8 mouse cellular contexts compared by ENCODE assay signal in genomic region chr17:47925988-47926387, GRCm38 (mm10). TPM values are rescaled to one million over a fixed set of nuclear protein-coding genes. Genes with fewer than 3 reads are reported as not detected.
DNase-seq lines count a peak whose midpoint lies in the region; ATAC-seq and TF ChIP-seq lines count a peak whose summit lies in the region.

No protein-coding gene starts in this region.

- peak overlapping the region; percentile 81 for H3K4me2 ChIP-seq in lung, embryonic 15.5 days
- H3K4me2 ChIP-seq in embryonic facial prominence, embryonic 11.5 days (ENCODE audit: low read depth, low read length), result peak overlapping the region; percentile 93; the same call in 1 of the 2 replicates
- H3K4me2 ChIP-seq in limb, embryonic 11.5 days (ENCODE audit: low read depth, severe bottlenecking), result peak overlapping the region; percentile 92
- peak overlapping the region; percentile 98 for H3K4me2 ChIP-seq in neural tube, embryonic 12.5 days (replicated peaks)

- no peak for TF ChIP-seq POLR2A in lung, adult 2 months (IDR thresholded peaks at IDR 0.05; ENCODE audit: borderline replicate concordance, extremely low read depth, low read depth, low read length)

- H3K27ac ChIP-seq in lung, embryonic 15.5 days, result peak overlapping the region; percentile 99
- H3K27ac ChIP-seq in embryonic facial prominence, embryonic 11.5 days (replicated peaks; ENCODE audit: low read depth, low read length), result no peak overlapping the region
- no peak overlapping the region for H3K27ac ChIP-seq in limb, embryonic 11.5 days (replicated peaks; ENCODE audit: low read depth, low read length)
- H3K27ac ChIP-seq in neural tube, embryonic 12.5 days, result no peak overlapping the region

- peak overlapping the region; percentile 98; the same call in 1 of the 2 replicates for H3K9ac ChIP-seq in lung, embryonic 15.5 days
- H3K9ac ChIP-seq in embryonic facial prominence, embryonic 11.5 days (replicated peaks; ENCODE audit: low read length), result no peak overlapping the region; the same call in 1 of the 2 replicates
- H3K9ac ChIP-seq in limb, embryonic 11.5 days (ENCODE audit: low read length), result no peak overlapping the region
- no peak overlapping the region for H3K9ac ChIP-seq in neural tube, embryonic 12.5 days

- DNase-seq in lung, adult 2 months, result no peak
- no peak for DNase-seq in embryonic facial prominence, embryonic 11.5 days (ENCODE audit: low spot score)
- DNase-seq in limb, embryonic 11.5 days (ENCODE audit: low spot score), result no peak
- no peak for DNase-seq in frontal cortex, postnatal 14 days (ENCODE audit: low spot score in 2 of 2)
- no peak for DNase-seq in gastrocnemius, postnatal 25 days

- H3K4me3 ChIP-seq in lung, embryonic 15.5 days, result peak overlapping the region; percentile 98
- H3K4me3 ChIP-seq in lung, adult 2 months (replicated peaks; ENCODE audit: extremely low read depth, low read depth, low read length), result no peak overlapping the region
- peak overlapping the region; percentile 92; the same call in 1 of the 2 replicates for H3K4me3 ChIP-seq in embryonic facial prominence, embryonic 11.5 days (ENCODE audit: low read depth, low read length)
- no peak overlapping the region for H3K4me3 ChIP-seq in limb, embryonic 11.5 days (ENCODE audit: low read depth, low read length)
- no peak overlapping the region for H3K4me3 ChIP-seq in neural tube, embryonic 12.5 days

- peaks cover 33% of the 10 kb centered on the region for H3K4me1 ChIP-seq in lung, embryonic 15.5 days
- H3K4me1 ChIP-seq in lung, adult 2 months (ENCODE audit: control insufficient read depth, insufficient read depth, low read length), result peaks cover 5% of the 10 kb centered on the region
- peaks cover 5% of the 10 kb centered on the region for H3K4me1 ChIP-seq in embryonic facial prominence, embryonic 11.5 days (ENCODE audit: control insufficient read depth, insufficient read depth, low read length)
- peaks cover 10% of the 10 kb centered on the region for H3K4me1 ChIP-seq in limb, embryonic 11.5 days (ENCODE audit: control insufficient read depth, insufficient read depth, low read length)
- H3K4me1 ChIP-seq in neural tube, embryonic 12.5 days, result peaks cover 37% of the 10 kb centered on the region

- ATAC-seq in lung, embryonic 15.5 days (ENCODE audit: borderline replicate concordance, extremely low read depth, low FRiP score, low TSS enrichment), result no peak
- no peak for ATAC-seq in embryonic facial prominence, embryonic 11.5 days (replicated peaks; ENCODE audit: insufficient number of reproducible peaks, low FRiP score, low TSS enrichment, low read depth)
- ATAC-seq in limb, embryonic 11.5 days (ENCODE audit: insufficient number of reproducible peaks, low FRiP score, low TSS enrichment, low read depth), result no peak
- ATAC-seq in neural tube, embryonic 12.5 days (ENCODE audit: low FRiP score, low read depth), result no peak
- ATAC-seq in erythroblast, adult 5-6 weeks (replicated peaks; ENCODE audit: low FRiP score, poor library complexity, severe bottlenecking), result no peak

- no peaks in the 10 kb centered on the region for H3K9me3 ChIP-seq in lung, embryonic 15.5 days
- no peaks in the 10 kb centered on the region for H3K9me3 ChIP-seq in embryonic facial prominence, embryonic 11.5 days (replicated peaks; ENCODE audit: control insufficient read depth, low read length)
- no peaks in the 10 kb centered on the region for H3K9me3 ChIP-seq in limb, embryonic 11.5 days (ENCODE audit: control insufficient read depth, low read length)
- H3K9me3 ChIP-seq in neural tube, embryonic 12.5 days, result no peaks in the 10 kb centered on the region

- no peak for TF ChIP-seq CTCF in lung, adult 2 months (IDR thresholded peaks at IDR 0.05; ENCODE audit: insufficient read depth, low read length)

- no peaks in the 10 kb centered on the region for H3K36me3 ChIP-seq in lung, embryonic 15.5 days
- no peaks in the 10 kb centered on the region for H3K36me3 ChIP-seq in embryonic facial prominence, embryonic 11.5 days (replicated peaks; ENCODE audit: control insufficient read depth, insufficient read depth, low read depth, low read length)
- H3K36me3 ChIP-seq in limb, embryonic 11.5 days (ENCODE audit: control insufficient read depth, insufficient read depth, low read length), result no peaks in the 10 kb centered on the region
- H3K36me3 ChIP-seq in neural tube, embryonic 12.5 days, result no peaks in the 10 kb centered on the region

- no peaks in the 10 kb centered on the region for H3K27me3 ChIP-seq in lung, embryonic 15.5 days
- no peaks in the 10 kb centered on the region for H3K27me3 ChIP-seq in embryonic facial prominence, embryonic 11.5 days (ENCODE audit: control insufficient read depth, insufficient read depth, low read length)
- H3K27me3 ChIP-seq in limb, embryonic 11.5 days (ENCODE audit: control insufficient read depth, insufficient read depth, low read length), result peaks cover 6% of the 10 kb centered on the region
- H3K27me3 ChIP-seq in neural tube, embryonic 12.5 days (replicated peaks), result no peaks in the 10 kb centered on the region

- WGBS in lung, embryonic 15.5 days, result 30% methylated on average over 10 of the region's 10 CpGs
- 58% methylated on average over 10 of the region's 10 CpGs for WGBS in lung, adult 2 months
- WGBS in embryonic facial prominence, embryonic 11.5 days, result 18% methylated on average over 10 of the region's 10 CpGs
- WGBS in limb, embryonic 11.5 days, result 21% methylated on average over 10 of the region's 10 CpGs
- 22% methylated on average over 10 of the region's 10 CpGs for WGBS in neural tube, embryonic 12.5 days

RNA-seq across cellular contexts. Expression of gene Foxp4, which starts 1.5 kb away (rescaled TPM):
- 23.7 and 24.1 TPM in 2 replicates for polyA plus RNA-seq in lung, embryonic 15.5 days (2015; fragmentation: Nextera tagmentation; extraction: Ambion mirVana)
- 100 and 117 TPM in 2 replicates for polyA plus RNA-seq in lung, adult 2 months (2012; rRNA removed)
- 29.0 and 32.4 TPM in 2 replicates for polyA plus RNA-seq in embryonic facial prominence, embryonic 11.5 days (2014; fragmentation: Nextera tagmentation; extraction: Ambion mirVana)
- polyA plus RNA-seq in limb, embryonic 11.5 days (2014; fragmentation: Nextera tagmentation; extraction: Ambion mirVana), result 30.5 and 30.7 TPM in 2 replicates
- 30.4 and 31.8 TPM in 2 replicates for polyA plus RNA-seq in neural tube, embryonic 12.5 days (2016; fragmentation: Nextera tagmentation; extraction: Ambion mirVana)
- total RNA-seq in gastrocnemius, postnatal 25 days (2021), result 1 to 10 TPM; 6.4 to 7.6 TPM
- total RNA-seq in erythroblast, adult 5-6 weeks (2015; ENCODE audit: low replicate concordance), result 1.2 and 4.0 TPM in 2 replicates
- 0.51 and 0.70 TPM in 2 replicates for total RNA-seq in erythroblast, adult 5-6 weeks (2017; ENCODE audit: low replicate concordance)

Comparison
In these comparisons a context has a peak if more than half of its experiments do, and no peak if none do; other contexts are left out.
1. H3K4me3 ChIP-seq: peak in lung, embryonic 15.5 days (single experiment) and embryonic facial prominence, embryonic 11.5 days (single experiment); none in lung, adult 2 months (single experiment), limb, embryonic 11.5 days (single experiment) and neural tube, embryonic 12.5 days (single experiment).
2. Peak in every context shown above with its lines, with median percentiles within 50 percentile points of each other: H3K4me2 ChIP-seq.